Mouse (Mus musculus) liver, embryonic 11.5 days (tissue): ENCODE results near the gene Nox4. TPM values are rescaled to one million over a fixed set of nuclear protein-coding genes. Genes with fewer than 3 reads are reported as not detected.

ENCODE experiments used
- ATAC-seq: fragments of 200-750 bp; cut with Nextera tagmentation; replicated peaks from 2 replicates; pipeline ENCODE4 v1.8.0; 2017; ENCODE audit warnings: moderate number of reproducible peaks, mild to moderate bottlenecking, moderate TSS enrichment, moderate library complexity; ENCODE audit not compliant: low FRiP score
- DNase-seq: peaks from one replicate; pipeline ENCODE4 v3.0.0-alpha.2; 2017; ENCODE audit warnings: low spot score
- H3K27ac ChIP-seq: fragments of 300-500 bp; sonication (generic); 2 replicates; pipeline ENCODE4 v1.5.1; 2014; ENCODE audit warnings: mild to moderate bottlenecking, low read depth, low read length, control low read depth
- H3K27me3 ChIP-seq: fragments of 300-500 bp; sonication (generic); replicated peaks from 2 replicates; pipeline ENCODE4 v1.6.1; 2014; ENCODE audit warnings: low read length, mixed read lengths; ENCODE audit not compliant: control insufficient read depth, insufficient read depth
- H3K36me3 ChIP-seq: fragments of 300-500 bp; sonication (generic); 2 replicates; pipeline ENCODE4 v1.6.1; 2014; ENCODE audit warnings: mild to moderate bottlenecking, low read length, moderate library complexity, mixed read lengths; ENCODE audit not compliant: control insufficient read depth, insufficient read depth
- H3K4me1 ChIP-seq: fragments of 300-500 bp; sonication (generic); replicated peaks from 2 replicates; pipeline ENCODE4 v1.6.1; 2014; ENCODE audit warnings: low read length, mixed read lengths; ENCODE audit not compliant: control insufficient read depth, insufficient read depth
- H3K4me2 ChIP-seq: fragments of 300-500 bp; sonication (generic); 2 replicates; pipeline ENCODE4 v1.6.1; 2014; ENCODE audit warnings: mild to moderate bottlenecking, control low read depth, moderate library complexity
- H3K4me3 ChIP-seq: fragments of 300-500 bp; sonication (generic); 2 replicates; pipeline ENCODE4 v1.5.1; 2014; ENCODE audit warnings: low read depth, low read length, control low read depth
- H3K9ac ChIP-seq: fragments of 300-500 bp; sonication (generic); 2 replicates; pipeline ENCODE4 v1.6.1; 2014; ENCODE audit warnings: low read depth, low read length, control low read depth
- H3K9me3 ChIP-seq: fragments of 300-500 bp; sonication (generic); 2 replicates; pipeline ENCODE4 v1.6.1; 2016; ENCODE audit warnings: low read length, inconsistent platforms, mixed read lengths; ENCODE audit not compliant: control insufficient read depth
- WGBS: fragments of 180-500 bp; shearing (Covaris S2); extraction: QIAGEN DNeasy Blood & Tissue Kit; methylation state at CpG from one replicate; pipeline ENCODE4 v1.1.7; 2014; 5-methylcytosine and 5-hydroxymethylcytosine counted together
- polyA plus RNA-seq: library from polyadenylated mRNA; unstranded; fragments of >200 nt; fragmentation: Nextera tagmentation; extraction: Ambion mirVana; gene quantifications from 2 replicates; pipeline ENCODE4 v1.2.1, GENCODE M21; 2014

The Nox4 gene
- polyA plus RNA-seq, 1 experiment from 2014 or later: 1.2 TPM

GRCm38 (mm10) chr7:87246580-87246934 lies 661 bp downstream of the Nox4 start:
- Histone ChIP-seq H3K4me3 (peak overlapping the region; percentile 59), H3K27ac (0 out of 2 replicates have a peak overlapping the region, but pooled peaks have one; percentile 25), H3K4me2 (peak overlapping the region; percentile 69), H3K9ac (peak overlapping the region; percentile 54), H3K36me3 (no peaks in the 10 kb centered on the region), H3K27me3 (no peaks in the 10 kb centered on the region), H3K9me3 (no peaks in the 10 kb centered on the region), H3K4me1 (no peaks in the 10 kb centered on the region)
- peak; percentile 70 for DNase-seq
- peak; percentile 87 for ATAC-seq
- WGBS: under 1% methylated on average over 30 of the region's 30 CpGs

- Histone ChIP-seq H3K9me3 (no peaks in the 10 kb centered on the region), H3K9ac (no peak overlapping the region), H3K27me3 (no peaks in the 10 kb centered on the region), H3K4me2 (peak overlapping the region; percentile 69), H3K4me1 (no peaks in the 10 kb centered on the region), H3K4me3 (peak overlapping the region; percentile 59), H3K36me3 (no peaks in the 10 kb centered on the region), H3K27ac (no peak overlapping the region)
- 59% methylated on average over 1 of the region's 1 CpGs for WGBS
- ATAC-seq (no peak), DNase-seq (no peak)
Measured at GRCm38 (mm10) chr7:87246940-87247339, 1.0 kb downstream of the Nox4 start.

GRCm38 (mm10) chr7:87247926-87248325 lies 2.0 kb downstream of the Nox4 start:
- WGBS: 69% methylated on average over 1 of the region's 1 CpGs
- Histone ChIP-seq H3K27me3 (no peaks in the 10 kb centered on the region), H3K9ac (no peak overlapping the region), H3K36me3 (no peaks in the 10 kb centered on the region), H3K4me2 (no peak overlapping the region), H3K27ac (no peak overlapping the region), H3K4me3 (no peak overlapping the region), H3K4me1 (no peaks in the 10 kb centered on the region), H3K9me3 (no peaks in the 10 kb centered on the region)
- ATAC-seq (no peak), DNase-seq (no peak)

GRCm38 (mm10) chr7:87252071-87252470 lies 6.2 kb downstream of the Nox4 start:
- Histone ChIP-seq H3K4me2 (no peak overlapping the region), H3K9me3 (no peaks in the 10 kb centered on the region), H3K9ac (no peak overlapping the region), H3K4me1 (no peaks in the 10 kb centered on the region), H3K27ac (no peak overlapping the region), H3K36me3 (no peaks in the 10 kb centered on the region), H3K4me3 (no peak overlapping the region), H3K27me3 (no peaks in the 10 kb centered on the region)
- DNase-seq (no peak), ATAC-seq (no peak)
- WGBS: 75% methylated on average over 4 of the region's 4 CpGs

- ATAC-seq (no peak), DNase-seq (no peak)
- Histone ChIP-seq H3K27ac (no peak overlapping the region), H3K9me3 (no peaks in the 10 kb centered on the region), H3K4me3 (no peak overlapping the region), H3K4me2 (no peak overlapping the region), H3K36me3 (no peaks in the 10 kb centered on the region), H3K9ac (no peak overlapping the region), H3K4me1 (no peaks in the 10 kb centered on the region), H3K27me3 (no peaks in the 10 kb centered on the region)
- WGBS: 5% methylated on average over 1 of the region's 1 CpGs
Measured at GRCm38 (mm10) chr7:87277225-87277624, 31.3 kb downstream of the Nox4 start.

GRCm38 (mm10) chr7:87303726-87304315 lies 57.9 kb downstream of the Nox4 start:
- H3K27ac ChIP-seq: no peak overlapping the region
- DNase-seq (no peak), ATAC-seq (no peak)
- H3K9ac ChIP-seq: no peak overlapping the region
- no peaks in the 10 kb centered on the region for H3K4me1 ChIP-seq
- no peaks in the 10 kb centered on the region for H3K36me3 ChIP-seq
- H3K4me2 ChIP-seq: no peak overlapping the region
- no peak overlapping the region for H3K4me3 ChIP-seq
- no peaks in the 10 kb centered on the region for H3K27me3 ChIP-seq
- 85% methylated on average over 1 of the region's 1 CpGs for WGBS
- H3K9me3 ChIP-seq: no peaks in the 10 kb centered on the region

GRCm38 (mm10) chr7:87321571-87321970 lies 75.7 kb downstream of the Nox4 start:
- Histone ChIP-seq H3K4me2 (no peak overlapping the region), H3K27me3 (no peaks in the 10 kb centered on the region), H3K27ac (no peak overlapping the region), H3K4me3 (no peak overlapping the region), H3K9me3 (no peaks in the 10 kb centered on the region), H3K9ac (no peak overlapping the region), H3K36me3 (no peaks in the 10 kb centered on the region), H3K4me1 (no peaks in the 10 kb centered on the region)
- ATAC-seq: no peak
- 81% methylated on average over 3 of the region's 3 CpGs for WGBS
- no peak for DNase-seq

GRCm38 (mm10) chr7:87322085-87322484 lies 76.2 kb downstream of the Nox4 start:
- Histone ChIP-seq H3K27ac (no peak overlapping the region), H3K9ac (no peak overlapping the region), H3K4me3 (no peak overlapping the region), H3K4me1 (no peaks in the 10 kb centered on the region), H3K4me2 (no peak overlapping the region), H3K9me3 (no peaks in the 10 kb centered on the region), H3K27me3 (no peaks in the 10 kb centered on the region), H3K36me3 (no peaks in the 10 kb centered on the region)
- DNase-seq (no peak), ATAC-seq (no peak)
- WGBS: 88% methylated on average over 1 of the region's 1 CpGs

- Histone ChIP-seq H3K9ac (no peak overlapping the region), H3K27ac (no peak overlapping the region), H3K27me3 (no peaks in the 10 kb centered on the region), H3K36me3 (no peaks in the 10 kb centered on the region), H3K9me3 (no peaks in the 10 kb centered on the region), H3K4me2 (no peak overlapping the region), H3K4me3 (no peak overlapping the region), H3K4me1 (no peaks in the 10 kb centered on the region)
- WGBS: 85% methylated on average over 5 of the region's 5 CpGs
- DNase-seq: no peak
- ATAC-seq: no peak
Measured at GRCm38 (mm10) chr7:87330782-87331558, 85.1 kb downstream of the Nox4 start.
